Mouse (Mus musculus) heart, adult 8-10 months (tissue): ENCODE measurements around the gene Nsf. TPM values are rescaled to one million over a fixed set of nuclear protein-coding genes. Genes with fewer than 3 reads are reported as not detected.
A peak's percentile ranks its signal among the peaks of the same experiment; 100 is the strongest.

Experiments
- DNase-seq: peaks from one replicate; pipeline ENCODE4 v3.0.0; 2022; ENCODE audit warnings: low spot score
- total RNA-seq, 4 experiments: library from RNA; stranded (reverse); gene quantifications; 2 replicates each; pipeline ENCODE4 v1.2.4; 2022

The Nsf gene
- total RNA-seq, 4 experiments from 2014 or later, result 23.1 to 31.5 (median 27.0) TPM

DNA sequence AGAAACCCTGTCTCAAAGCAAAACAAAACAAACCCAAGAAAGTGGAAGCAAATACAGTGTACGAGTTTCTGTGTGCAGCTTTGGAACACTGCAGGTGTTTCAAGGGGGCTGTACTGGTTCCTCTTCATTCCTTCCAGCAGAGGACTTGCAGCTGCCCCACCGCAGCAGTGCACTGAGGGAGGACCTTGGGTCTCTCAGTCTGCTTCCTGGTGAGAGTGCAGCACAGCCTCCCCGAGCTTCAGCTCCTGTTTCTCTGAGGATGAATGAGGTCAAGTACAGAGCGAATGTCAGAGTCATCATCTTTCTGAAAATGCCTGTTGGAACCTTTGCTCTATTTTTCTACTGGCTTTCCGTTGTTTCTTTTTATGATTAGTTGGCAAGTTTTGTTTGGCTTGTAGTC lies 12.5 kb downstream of the Nsf start:
- no peak for DNase-seq

DNA sequence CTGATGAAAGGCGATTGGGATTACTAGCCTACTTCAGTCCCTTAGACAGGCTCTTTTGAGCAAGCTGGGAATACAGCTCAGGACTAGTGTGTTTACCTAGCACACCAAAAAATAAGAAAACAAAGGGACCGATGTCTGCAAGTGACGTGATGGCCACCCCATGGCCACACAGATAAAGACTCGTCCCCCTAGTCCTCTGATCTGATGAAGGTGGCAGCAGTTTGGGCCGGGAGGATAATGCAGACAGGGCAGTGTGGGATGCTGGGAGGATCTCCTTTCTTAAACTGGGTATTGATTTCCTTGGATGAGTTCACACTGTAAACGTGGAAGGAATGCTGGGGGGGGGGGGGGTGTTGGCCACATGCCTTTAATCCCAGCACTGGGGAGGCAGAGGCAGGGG lies 13.0 kb downstream of the Nsf start:
- DNase-seq, result no peak

DNA sequence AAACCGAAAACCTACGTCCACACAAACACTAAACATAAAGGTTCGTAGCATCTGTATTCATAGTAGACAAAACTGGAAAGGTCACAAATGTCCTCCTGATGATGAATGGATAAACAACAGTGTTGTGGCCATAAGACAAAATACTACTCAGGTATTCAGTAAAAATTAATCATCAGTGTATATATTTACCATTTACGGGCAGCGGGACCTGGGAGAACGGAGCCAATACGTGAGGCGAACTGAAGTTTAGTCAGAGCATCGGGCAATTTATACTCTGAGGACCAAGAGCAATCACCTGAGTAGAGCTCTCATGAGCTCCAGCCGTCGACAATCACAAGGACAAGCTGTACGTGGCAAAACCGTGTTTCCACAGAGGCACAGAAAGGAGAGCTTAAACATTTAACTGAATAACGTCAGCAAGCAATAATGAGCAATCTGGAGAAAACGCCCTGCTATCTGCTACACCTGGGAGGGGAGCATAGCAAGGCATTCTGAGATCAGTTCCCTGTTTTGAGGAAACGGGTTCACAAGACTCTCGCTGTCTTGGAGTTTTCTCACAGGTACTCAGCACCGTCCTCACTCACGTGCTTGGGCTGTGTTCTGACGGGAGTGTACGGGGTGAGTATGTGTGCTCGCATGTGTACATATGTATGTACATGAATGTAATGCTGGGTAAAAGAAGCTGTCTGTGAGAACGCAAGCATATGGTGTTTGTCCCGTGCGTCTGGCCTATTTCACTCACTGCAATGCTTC lies 15.7 kb downstream of the Nsf start:
- DNase-seq, result no peak

DNA sequence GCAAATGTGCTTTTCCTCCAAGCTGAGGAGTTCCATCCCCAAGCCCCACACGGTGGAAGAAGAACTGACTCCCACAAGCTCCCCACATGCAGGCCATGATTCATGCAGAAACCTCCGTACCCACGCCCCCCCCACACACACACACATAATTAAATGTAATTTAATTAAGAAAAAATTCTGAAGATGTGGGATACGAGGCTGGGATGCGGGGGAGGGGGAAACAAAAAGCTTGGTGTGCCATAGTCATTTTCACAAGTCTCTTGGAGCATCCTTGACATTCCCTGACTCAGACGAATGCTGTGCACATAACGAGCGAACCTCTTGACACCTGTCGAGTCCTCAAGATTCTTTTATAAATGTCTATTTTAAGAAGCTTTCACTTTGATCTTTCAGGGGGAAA lies 16.4 kb downstream of the Nsf start:
- no peak for DNase-seq

DNA sequence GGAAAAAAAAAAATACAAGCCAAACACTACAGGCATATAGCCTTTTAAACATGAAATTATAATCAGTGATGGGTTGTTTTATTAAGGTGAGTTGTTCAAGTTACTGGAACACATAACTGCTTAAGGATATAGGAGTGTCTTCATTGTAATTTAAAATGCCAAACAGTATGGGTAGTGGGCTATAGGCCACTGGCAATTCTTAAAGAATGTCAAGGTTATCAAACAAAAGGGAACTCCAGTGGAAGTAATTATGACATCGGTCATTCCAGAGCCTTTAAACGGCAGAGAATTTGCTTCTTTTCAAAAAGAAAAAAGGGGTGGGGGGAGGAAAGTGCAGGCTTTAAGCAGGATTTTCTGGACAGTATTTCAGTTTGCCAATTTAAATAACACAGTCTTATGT lies 18.1 kb downstream of the Nsf start:
- DNase-seq, result no peak

DNA sequence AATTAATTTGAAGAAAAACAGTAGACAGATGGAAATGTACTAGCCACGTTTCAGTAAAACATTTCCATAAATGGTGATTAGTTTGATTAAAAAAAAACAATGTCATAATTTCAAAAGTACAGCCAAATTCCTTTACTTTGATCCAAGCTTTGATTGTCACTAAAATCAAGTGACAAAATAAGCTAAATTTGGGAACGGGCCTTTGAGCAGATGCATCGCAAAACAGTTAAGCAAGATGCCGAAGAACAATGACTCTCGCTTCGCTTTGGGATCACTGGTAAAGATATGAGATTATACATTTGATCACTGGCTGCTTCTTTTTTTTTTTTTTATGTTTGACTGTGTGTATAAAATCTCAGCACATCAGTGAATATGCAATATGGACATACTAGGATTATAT lies 20.0 kb downstream of the Nsf start:
- DNase-seq, result no peak

DNA sequence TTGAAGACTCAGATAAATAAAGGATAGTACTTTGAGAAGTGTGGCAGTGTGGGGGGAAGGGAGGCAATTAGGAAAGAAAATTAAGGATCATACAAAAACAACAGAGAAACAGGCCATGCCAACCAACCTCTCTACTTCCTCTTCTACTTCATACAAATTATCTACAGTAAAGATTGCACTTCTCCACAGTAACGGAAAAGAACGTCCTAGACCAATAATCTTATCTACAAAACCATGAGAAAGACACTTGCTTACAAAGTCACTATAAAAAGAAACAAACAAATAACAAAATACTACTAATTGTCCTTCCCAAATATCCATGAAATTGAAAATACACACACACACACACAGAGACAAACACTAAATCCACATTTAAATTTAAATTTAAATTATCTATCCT lies 29.9 kb downstream of the Nsf start:
- DNase-seq, result no peak

DNA sequence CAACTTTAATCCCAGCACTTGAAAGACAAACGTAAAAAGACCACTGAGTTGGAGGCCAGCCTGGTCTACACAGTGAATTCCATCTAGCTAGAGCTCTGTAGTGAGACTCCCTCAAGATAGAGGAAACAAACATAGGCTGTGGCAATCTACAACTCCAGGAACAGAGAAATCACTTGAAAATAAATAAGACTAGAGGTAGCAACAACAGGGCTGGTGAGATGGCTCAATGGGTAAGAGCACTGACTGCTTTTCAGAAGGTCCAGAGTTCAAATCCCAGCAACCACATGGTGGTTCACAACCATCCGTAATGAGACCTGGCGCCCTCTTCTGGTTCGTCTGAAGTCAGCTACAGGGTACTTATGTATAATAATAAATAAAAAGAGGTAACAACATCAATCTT lies 30.6 kb downstream of the Nsf start:
- DNase-seq, result no peak

DNA sequence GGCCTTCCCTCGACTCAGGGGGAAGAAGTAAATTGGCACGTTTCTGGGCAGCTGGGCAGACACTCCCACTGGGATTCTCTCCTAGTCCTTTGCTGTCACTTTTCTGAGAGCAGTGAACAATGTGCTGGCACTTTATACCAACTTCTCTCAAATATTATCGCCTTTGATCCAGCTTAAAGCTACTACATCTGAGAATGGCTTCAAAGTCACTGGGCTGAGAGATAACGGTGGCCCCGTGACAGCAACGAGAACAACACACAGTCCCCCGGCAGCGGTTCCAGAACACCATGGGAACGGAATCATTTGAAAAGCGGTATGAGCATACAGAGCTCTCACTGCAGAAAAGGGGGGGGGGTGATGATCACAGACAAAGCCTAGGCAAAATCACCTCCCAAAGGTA lies 31.0 kb downstream of the Nsf start:
- no peak for DNase-seq

DNA sequence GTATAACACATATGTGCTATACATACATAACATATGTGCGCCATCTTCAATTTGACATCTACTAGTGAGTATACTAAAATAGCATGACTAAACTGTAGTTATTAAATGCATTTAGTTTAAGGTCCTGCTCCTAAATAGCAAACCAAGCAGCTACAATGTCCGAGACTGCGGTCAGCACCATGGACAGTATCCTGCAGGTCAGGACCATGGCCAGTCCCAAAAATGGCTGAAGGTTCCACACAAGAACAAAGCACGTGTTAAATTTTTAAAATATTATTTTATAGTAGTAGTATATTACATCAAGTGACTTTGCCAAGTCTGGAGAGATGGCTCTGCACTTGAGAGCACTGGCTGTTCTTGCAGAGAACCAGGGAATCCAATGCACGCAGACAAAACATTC lies 33.2 kb downstream of the Nsf start:
- DNase-seq, result peak; percentile 25

DNA sequence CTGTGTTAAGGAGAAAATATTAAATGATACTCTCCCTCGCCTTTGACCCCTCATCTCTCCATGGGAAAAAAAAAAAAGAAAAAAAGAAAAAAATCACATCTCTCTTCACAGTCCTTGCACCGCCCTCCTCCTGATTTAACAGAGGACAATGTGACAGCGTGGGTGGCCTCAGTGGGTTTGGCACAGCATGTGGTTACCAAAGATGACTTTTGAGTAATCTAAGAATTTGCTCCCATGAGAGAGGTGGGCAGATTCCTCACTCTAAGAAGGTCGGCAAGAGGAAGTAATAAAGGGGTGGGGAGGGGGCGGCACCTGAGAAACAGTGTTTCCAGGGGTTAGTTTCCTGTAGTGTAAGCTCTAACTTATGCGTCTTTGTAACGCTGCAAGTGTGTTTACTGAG lies 37.0 kb downstream of the Nsf start:
- no peak for DNase-seq

DNA sequence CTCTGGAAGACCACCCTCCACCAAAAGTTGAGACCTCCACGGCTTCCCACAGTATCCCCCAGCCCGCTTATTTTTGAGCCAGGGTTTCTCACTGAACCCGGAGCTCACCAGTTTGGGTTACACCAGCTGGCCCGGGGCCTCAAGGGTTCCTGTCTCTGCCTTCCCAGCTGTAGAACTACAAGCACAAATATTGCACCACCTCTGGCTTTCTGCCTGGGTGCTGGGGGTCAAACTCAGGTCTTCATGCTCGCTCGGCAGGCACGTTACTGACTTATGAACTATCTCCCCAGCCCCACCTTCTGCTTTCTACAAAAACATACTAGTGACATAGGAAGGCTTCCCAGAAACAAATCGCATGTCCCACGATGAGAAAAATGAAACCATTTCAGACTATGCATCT lies 38.2 kb downstream of the Nsf start:
- DNase-seq, result no peak

DNA sequence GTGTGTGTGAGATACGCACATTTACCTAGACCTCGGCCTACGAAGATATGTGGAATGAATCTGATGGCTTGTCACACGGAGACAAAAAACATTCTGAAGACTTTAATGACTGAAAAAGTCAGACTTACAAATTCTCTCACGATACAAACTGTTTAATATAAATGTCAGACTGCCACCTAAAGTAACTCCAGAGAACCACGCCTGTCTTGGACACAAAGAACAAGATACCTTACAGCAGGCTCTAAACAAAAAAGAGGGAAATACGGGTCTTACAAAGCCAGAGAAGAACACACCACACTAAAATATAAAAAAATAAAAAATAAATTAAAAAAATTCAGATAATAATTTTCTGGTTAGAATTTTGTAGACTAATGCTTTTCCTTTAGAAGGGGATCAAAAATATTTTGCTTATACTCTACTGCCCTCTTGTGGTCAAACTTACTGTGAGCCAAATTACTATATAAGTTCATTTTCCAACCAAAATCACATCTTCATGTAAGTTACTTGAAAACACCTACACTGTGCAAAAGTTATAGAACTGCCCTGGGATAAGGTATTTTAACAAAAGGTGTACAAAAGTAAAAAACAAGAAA lies 42.8 kb downstream of the Nsf start:
- peak; percentile 61 for DNase-seq

DNA sequence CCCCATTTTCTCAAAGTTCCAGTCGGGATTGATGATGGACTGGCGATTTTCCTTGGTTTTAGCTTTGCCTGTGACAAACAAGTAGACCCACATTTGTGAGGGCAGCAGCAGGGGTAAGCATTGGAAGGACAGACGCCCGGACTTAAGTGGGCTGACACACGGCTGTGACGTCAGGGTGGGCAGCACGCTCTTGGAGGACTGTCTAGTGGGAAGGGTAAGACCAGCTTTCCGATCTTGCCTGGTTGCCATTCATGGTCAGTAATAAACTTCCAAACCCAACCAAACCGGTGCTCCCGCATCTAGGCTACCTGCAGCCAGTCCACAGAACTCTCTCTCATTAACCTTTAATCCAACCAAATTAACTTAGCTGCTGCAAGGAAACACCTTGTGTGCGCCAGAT lies 43.3 kb downstream of the Nsf start:
- no peak for DNase-seq

DNA sequence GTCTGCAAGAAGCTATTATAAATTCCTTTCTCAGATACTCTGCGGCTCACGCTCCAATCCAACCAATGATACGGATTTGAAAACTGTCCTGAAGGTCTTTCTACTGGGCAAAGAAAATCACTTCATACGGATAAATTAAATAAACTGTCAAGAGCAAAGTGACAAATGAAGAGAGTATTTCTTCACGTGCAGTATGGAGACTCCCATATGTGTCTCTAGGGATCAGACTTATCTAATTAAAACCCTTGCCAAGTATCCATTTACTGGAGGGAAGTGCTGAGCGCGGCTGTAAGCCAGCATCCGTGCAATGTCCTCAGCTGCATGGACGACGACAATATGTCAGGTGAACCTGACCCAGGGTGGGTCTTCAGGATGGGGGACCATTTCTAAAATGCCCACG lies 44.0 kb downstream of the Nsf start:
- no peak for DNase-seq

DNA sequence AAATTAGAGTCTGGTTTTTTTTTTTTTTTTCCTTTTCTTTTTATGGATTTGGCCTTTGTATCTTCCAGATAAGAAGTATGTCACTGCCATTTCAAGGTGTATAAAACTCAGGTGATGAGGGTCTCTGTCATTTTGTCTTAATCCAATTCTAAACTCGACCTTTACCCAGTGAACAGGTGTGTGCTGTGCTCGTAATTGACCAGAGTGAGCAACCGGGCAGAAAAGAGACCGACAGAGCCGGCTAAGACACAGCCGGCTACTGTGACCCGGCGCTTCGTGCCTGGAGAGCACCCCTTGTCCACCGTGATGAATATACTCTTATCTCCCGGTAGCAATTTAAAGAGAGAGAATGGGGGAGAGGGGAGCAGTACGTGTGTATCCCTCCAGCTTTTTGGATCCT lies 44.5 kb downstream of the Nsf start:
- DNase-seq, result no peak

DNA sequence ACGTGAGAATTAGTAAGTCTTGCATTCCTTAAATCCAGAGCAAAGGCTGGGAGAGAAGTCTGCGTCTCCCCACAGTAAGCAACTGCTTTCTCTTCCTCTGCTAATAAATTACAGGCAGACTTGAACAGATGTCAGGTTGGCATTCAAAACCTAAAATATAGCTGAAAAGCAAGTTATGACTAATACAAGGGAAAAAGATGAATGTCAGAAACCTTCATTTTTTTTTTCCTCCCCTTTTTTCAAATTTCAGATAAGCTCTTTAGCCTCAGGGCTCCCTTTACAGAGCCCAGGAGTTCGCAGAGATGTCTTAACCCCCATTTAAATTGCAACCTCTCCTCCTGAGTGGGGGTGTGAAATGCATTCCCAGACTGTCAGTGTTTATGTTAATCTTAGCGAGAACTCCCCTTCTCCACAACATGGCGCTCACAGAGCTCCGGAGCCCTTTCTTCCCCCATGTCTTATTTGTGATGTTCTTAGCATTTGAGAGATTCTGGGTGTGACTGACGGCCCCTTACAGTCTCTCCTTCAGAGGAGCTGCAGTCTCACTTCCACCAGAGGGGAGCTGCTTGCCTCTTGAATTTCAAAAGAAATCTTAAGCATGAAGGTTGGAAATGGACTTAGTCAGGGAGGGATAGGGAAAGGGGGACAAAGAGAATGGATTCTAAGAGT lies 47.7 kb downstream of the Nsf start:
- no peak for DNase-seq

DNA sequence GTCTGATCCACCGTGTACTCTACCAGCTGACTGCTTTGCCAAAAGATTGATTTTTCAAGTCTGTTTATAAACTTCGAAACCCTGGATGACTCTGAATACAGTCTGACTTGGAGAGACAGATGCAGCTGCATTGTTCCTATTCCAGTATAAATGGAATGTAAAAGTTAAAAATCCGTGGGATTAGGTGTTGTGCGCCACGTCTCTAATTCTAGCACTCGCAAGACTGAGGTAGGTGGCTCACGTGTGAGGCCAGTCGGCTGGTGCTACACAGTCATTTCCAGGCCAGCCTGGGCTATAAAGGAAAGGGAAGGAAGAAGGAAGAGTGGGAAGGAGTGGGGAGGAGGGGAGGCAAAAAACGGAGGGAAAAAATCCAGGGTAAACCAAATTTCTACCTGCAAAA lies 48.4 kb downstream of the Nsf start:
- DNase-seq, result no peak

DNA sequence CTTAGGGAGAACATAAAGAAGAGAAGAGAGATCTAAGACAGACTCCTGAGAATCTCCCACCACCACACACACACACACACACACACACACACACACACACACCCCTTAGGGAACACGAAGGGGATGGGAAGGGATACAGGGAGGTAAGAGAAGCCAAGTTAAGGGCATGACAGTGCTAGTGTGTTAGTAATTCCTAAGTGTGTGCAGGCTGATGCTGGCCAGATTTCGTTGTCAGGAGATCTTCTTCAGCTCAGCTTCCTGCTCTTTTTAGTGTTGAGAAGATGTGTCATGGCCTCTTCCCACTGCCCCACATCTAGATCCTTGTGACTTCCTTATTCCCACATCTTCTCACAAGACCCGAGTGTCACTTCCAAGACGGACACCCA lies 52.3 kb downstream of the Nsf start:
- no peak for DNase-seq

DNA sequence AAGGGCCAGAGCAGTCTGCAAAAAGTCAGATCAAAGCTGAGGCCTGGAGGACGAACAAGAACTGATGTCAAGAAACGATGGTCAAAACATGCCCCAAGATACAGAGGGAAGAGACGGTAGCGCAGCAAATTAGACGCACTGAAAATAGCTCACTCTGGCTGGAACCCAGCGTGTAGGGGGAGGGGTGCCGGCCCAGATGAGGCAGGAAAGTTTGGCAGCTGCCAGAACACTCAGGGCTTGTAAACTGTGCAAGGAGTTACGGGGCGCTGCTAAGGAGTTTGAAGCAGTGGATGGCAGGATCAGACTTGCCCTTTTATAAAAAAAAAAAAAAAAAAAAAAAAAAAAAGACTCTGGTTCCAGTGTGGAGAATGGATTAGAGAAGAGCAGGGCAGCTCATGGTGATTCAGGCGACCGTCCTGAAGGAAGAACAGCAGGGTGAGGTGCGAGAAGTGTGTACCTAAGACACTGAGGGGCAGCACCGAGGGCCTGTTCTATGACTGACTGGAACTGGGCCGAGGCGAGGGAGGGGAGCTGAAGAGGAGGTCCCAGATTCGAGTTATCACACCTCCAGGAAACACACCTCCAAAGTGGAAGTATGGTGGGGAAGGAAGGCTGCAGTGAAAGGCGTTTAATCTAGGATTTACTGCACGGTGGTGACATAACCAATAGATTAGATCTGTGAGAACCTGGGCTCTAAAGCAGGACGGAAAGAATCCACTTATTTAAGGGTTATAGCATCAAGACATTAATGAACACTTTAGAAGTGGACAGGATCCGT lies 52.9 kb downstream of the Nsf start:
- peak; percentile 58 for DNase-seq

DNA sequence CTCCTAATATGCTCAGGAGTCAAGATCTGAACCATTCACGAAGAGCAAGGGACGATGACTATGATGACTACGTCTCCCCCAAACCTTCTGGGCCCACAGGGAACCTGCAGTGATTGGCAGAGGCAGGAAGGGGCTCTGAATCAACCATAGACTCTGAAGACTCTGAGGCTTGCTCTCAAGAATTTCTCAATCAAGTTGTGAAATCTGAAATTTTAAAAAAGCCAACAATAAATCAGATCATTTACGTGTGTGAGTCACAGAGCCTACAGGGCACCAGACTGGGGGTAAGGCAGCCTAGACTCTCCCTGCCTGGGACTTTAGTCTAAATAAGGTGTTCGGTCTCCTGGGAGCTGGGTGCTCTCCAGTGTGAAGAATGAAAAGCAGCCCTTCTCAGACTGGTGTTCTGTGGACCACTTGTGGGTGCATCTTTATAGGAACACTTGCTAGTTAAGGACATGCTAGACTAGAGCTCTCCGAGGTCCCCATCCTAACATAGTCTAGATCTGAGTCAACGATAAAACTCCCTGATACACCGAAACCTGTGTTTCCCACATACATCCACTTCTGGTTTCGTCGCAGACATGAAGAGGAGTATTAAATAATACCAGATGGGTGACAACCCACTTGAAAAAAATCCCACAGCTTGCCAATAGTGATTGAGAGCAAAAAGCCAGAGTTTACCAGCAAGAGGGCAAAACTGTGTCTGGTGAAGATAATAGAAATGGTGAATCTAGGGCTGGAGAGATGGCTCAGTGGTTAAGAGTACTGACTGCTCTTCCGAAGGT lies 56.7 kb downstream of the Nsf start:
- DNase-seq, result no peak

DNA sequence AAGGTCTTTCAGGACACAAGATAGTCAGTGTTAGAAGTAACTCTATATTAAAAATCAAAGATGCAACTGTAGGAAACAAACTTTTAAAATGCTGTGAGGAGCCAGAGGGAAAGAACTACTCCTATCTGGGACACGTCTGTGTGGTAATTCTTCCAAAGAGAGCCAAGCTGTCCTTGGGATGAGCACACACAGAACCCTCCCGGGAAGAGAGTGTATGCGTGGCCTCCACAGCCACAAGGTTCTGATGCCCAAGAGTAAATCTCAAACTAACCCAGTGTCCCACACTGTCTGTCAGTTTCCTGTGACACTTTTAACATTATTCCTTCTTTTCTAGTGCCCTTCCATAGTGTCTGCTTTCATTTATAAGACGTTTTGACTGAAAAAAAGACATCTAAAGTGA lies 57.8 kb downstream of the Nsf start:
- DNase-seq, result no peak
